11 mouse cellular contexts compared by ENCODE assay signal in the genomic region with DNA sequence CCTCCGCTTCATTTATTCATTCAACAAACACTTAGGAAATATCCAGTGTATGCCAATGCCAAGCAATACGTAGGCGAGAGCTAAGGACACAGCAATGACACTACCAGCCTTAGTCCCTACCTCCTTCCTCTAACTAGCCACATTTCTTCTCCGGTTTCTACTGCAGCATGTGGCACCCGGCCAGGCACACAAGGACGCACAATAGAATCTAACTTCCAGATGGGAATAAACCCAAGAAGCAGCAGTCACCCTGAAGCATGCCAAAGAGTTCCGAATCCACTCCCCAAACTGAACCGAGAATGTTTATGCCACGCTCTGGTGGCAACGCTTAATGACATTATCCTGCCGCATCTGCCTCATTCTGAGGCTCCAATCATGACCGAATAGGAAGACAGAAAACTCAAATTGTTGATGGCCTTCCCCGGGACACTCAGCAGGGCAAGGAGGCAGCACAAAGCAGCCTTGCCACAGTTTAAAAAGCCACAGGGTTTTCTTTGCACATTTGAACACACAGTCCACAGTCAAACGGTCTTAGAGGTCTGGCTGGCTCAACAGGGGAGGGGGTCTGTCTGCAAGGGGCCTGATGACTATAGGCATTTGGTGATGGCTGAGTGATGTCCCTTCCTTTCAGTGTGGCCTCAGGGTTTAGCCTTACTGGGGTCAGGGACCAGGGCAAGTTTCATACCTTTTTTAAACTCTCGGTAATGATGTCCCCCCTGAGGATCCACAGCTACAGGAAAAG. TPM values are rescaled to one million over a fixed set of nuclear protein-coding genes. Genes with fewer than 3 reads are reported as not detected.
DNase-seq lines count a peak whose midpoint lies in the region; ATAC-seq lines count a peak whose summit lies in the region.
"Had no signal": no experiment of that assay in that cellular context is flagged by ENCODE, and none has a peak within 500 bp of the region (broad histone marks: within the 10 kb centered on the region; RNA-seq: fewer than 3 reads in every experiment).

No protein-coding gene starts in this region.

- H3K9me3 ChIP-seq in neural tube, embryonic 15.5 days (replicated peaks): 0 out of 2 replicates have a peak, but pooled peaks cover 4% of the 10 kb centered on the region

- H3K27me3 ChIP-seq in neural tube, embryonic 15.5 days (replicated peaks): no peaks in the 10 kb centered on the region

- peak; percentile 21; the same call in 1 of the 2 replicates for ATAC-seq in neural tube, embryonic 15.5 days (ENCODE audit: low FRiP score)
- no peak for ATAC-seq in monocyte, adult 5-6 weeks (replicated peaks; ENCODE audit: insufficient number of reproducible peaks, low FRiP score, low TSS enrichment, poor library complexity, severe bottlenecking)

- no peak overlapping the region for H3K4me3 ChIP-seq in neural tube, embryonic 15.5 days (replicated peaks)

- H3K36me3 ChIP-seq in neural tube, embryonic 15.5 days: 0 out of 2 replicates have a peak, but pooled peaks cover 3% of the 10 kb centered on the region

- WGBS in neural tube, embryonic 15.5 days: 27% methylated on average over 15 of the region's 15 CpGs

- peak; percentile 17 to 57 for DNase-seq in left cerebral cortex, adult 18-20 months (ENCODE audit: low spot score in 2 of 2)
- no peak for DNase-seq in left cerebral cortex, adult 11 months (ENCODE audit: low spot score)
- peak; percentile 21 for DNase-seq in fat pad, adult 2 months (ENCODE audit: extremely low read depth, low read depth, low spot score)
- peak; percentile 46 to 63 for DNase-seq in layer of hippocampus, adult 8-10 months (ENCODE audit: low spot score in 2 of 2)
- no peak for DNase-seq in natural killer cell, adult 2 months (ENCODE audit: low spot score in 2 of 2)
- DNase-seq in c-Kit-positive CD71-positive TER-119-positive erythroid progenitor cells, embryonic 14.5 days (ENCODE audit: low spot score): no peak
- DNase-seq: cerebellum, adult 11 months had no signal

- H3K4me2 ChIP-seq in neural tube, embryonic 15.5 days: peak overlapping the region; percentile 9; the same call in 1 of the 2 replicates

- H3K27ac ChIP-seq in neural tube, embryonic 15.5 days (replicated peaks): peak overlapping the region; percentile 69
- H3K27ac ChIP-seq: macrophage had no signal

- peaks cover 60% of the 10 kb centered on the region for H3K4me1 ChIP-seq in neural tube, embryonic 15.5 days

- no peak overlapping the region for H3K9ac ChIP-seq in neural tube, embryonic 15.5 days (replicated peaks)

RNA-seq across cellular contexts. Expression of gene Spsb4, which starts 7.0 kb away (rescaled TPM):
- 1 to 10 TPM; 4.7 to 6.3 TPM for total RNA-seq in left cerebral cortex, adult 18-20 months (2021)
- total RNA-seq in layer of hippocampus, adult 8-10 months (2022): 1 to 10 TPM; 3.2 to 6.0 (median 4.1) TPM
- polyA plus RNA-seq in neural tube, embryonic 15.5 days (2015; fragmentation: Nextera tagmentation; extraction: Ambion mirVana): 28.5 and 31.0 TPM in 2 replicates
- not detected in 3 replicates for total RNA-seq in monocyte, adult 5-6 weeks (2017)
- total RNA-seq: MEL had no signal

Comparison
In these comparisons a context has a peak if more than half of its experiments do, and no peak if none do; other contexts are left out.
1. DNase-seq: peak in left cerebral cortex, adult 18-20 months (2 of 2), fat pad, adult 2 months (single experiment) and layer of hippocampus, adult 8-10 months (2 of 2); none in left cerebral cortex, adult 11 months (single experiment), natural killer cell, adult 2 months (0 of 2) and c-Kit-positive CD71-positive TER-119-positive erythroid progenitor cells, embryonic 14.5 days (single experiment).